Mouse (Mus musculus): ENCODE measurements at regions not wholly inside any gene's neighbourhood (a gene's known extent, or its start where the extent isn't known, plus 50 kb on each side); places are given as distances from the start of the nearest gene placed in this dataset.

DNA sequence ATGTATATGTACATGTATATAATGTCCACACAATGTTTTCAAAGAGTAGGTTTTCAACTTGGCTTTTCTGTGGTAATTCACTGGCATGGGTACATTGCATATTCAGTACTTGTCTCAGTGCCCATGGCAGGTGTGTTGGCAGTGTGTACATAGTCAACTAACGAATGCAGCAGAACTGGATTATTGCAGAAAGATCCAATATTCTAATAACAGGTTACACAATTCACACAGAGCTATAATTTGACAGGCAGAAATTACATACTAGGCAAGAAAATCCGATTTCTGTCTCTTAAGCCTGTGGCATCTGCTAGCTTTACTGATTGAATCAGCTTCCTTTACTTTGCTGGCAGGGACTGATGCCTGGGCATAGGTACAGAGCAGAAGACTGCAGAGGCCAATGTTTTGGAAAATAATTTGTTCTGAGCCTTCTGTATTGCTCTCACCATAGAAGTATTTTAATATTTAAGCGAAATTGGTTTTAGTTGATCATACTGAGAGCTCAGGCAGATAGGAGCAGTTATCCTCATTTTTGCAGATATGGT, 479.3 kb downstream of the Epm2a start:
- no peak for TF ChIP-seq CTCF (IDR thresholded peaks at IDR 0.05; ENCODE audit: low read depth)
- TF ChIP-seq EP300 (IDR thresholded peaks at IDR 0.05; ENCODE audit: low read depth), result no peak
